8 mouse cellular contexts compared by ENCODE assay signal in genomic region chr11:119391386-119392000, GRCm38 (mm10). TPM values are rescaled to one million over a fixed set of nuclear protein-coding genes. Genes with fewer than 3 reads are reported as not detected.
DNase-seq lines count a peak whose midpoint lies in the region; ATAC-seq and TF ChIP-seq lines count a peak whose summit lies in the region.

No protein-coding gene starts in this region.

- peaks cover 32% of the 10 kb centered on the region for H3K4me1 ChIP-seq in bone marrow macrophage, adult 2 months (ENCODE audit: control insufficient read depth, insufficient read depth, low read length)
- peaks cover 60% of the 10 kb centered on the region for H3K4me1 ChIP-seq in liver, embryonic 13.5 days (replicated peaks)
- H3K4me1 ChIP-seq in forebrain, postnatal 0 days (ENCODE audit: insufficient read depth): no peaks in the 10 kb centered on the region

- H3K36me3 ChIP-seq in liver, embryonic 13.5 days: peaks cover 6% of the 10 kb centered on the region
- H3K36me3 ChIP-seq in forebrain, postnatal 0 days (ENCODE audit: insufficient read depth): no peaks in the 10 kb centered on the region

- intact Hi-C loops in gastrocnemius, postnatal 14 days (cut with DNase I; ENCODE audit: low total_unique reads): no loop called here

- H3K9me3 ChIP-seq in liver, embryonic 13.5 days (replicated peaks): no peaks in the 10 kb centered on the region
- no peaks in the 10 kb centered on the region for H3K9me3 ChIP-seq in forebrain, postnatal 0 days (ENCODE audit: low read length)

- DNase-seq in heart, adult 18-20 months: peak; percentile 17 to 26
- no peak for DNase-seq in heart, adult 9 months (ENCODE audit: low spot score in 2 of 2)
- peak; percentile 42 for DNase-seq in 3T3-L1 (ENCODE audit: low read depth, low spot score)
- DNase-seq in liver, embryonic 13.5 days: peak; percentile 40
- DNase-seq in right cerebral cortex, postnatal 36 days (ENCODE audit: low spot score in 2 of 2): no peak
- DNase-seq in gastrocnemius, postnatal 14 days: no peak
- DNase-seq in forebrain, postnatal 0 days: no peak

- 16% methylated on average over 7 of the region's 7 CpGs for WGBS in liver, embryonic 13.5 days (ENCODE audit: insufficient replicate concordance)
- WGBS in forebrain, postnatal 0 days: 44% methylated on average over 7 of the region's 7 CpGs

- H3K4me3 ChIP-seq in bone marrow macrophage, adult 2 months (ENCODE audit: insufficient read depth, low read length): peak overlapping the region; percentile 85
- H3K4me3 ChIP-seq in liver, embryonic 13.5 days (replicated peaks): peak overlapping the region; percentile 81
- no peak overlapping the region for H3K4me3 ChIP-seq in forebrain, postnatal 0 days (ENCODE audit: low read depth, low read length)

- TF ChIP-seq CTCF in bone marrow macrophage, adult 2 months (IDR thresholded peaks at IDR 0.05; ENCODE audit: low read depth, low read length): no peak
- TF ChIP-seq CTCF in forebrain, postnatal 0 days (IDR thresholded peaks at IDR 0.05; ENCODE audit: low read depth): no peak

- peak overlapping the region; percentile 90 for H3K27ac ChIP-seq in bone marrow macrophage, adult 2 months (ENCODE audit: insufficient read depth, low read depth, low read length)
- H3K27ac ChIP-seq in liver, embryonic 13.5 days: peak overlapping the region; percentile 80
- no peak overlapping the region for H3K27ac ChIP-seq in forebrain, postnatal 0 days (ENCODE audit: low read depth, low read length)

- H3K4me2 ChIP-seq in liver, embryonic 13.5 days: peak overlapping the region; percentile 95
- H3K4me2 ChIP-seq in forebrain, postnatal 0 days (ENCODE audit: low read depth): no peak overlapping the region

- peak overlapping the region; percentile 82 for H3K9ac ChIP-seq in liver, embryonic 13.5 days
- no peak overlapping the region for H3K9ac ChIP-seq in forebrain, postnatal 0 days

- no peak for TF ChIP-seq POLR2A in bone marrow macrophage, adult 2 months (IDR thresholded peaks at IDR 0.05; ENCODE audit: borderline replicate concordance, low read depth, low read length)

- peaks cover 35% of the 10 kb centered on the region for H3K27me3 ChIP-seq in liver, embryonic 13.5 days
- H3K27me3 ChIP-seq in forebrain, postnatal 0 days (ENCODE audit: insufficient read depth, low read length): peaks cover 14% of the 10 kb centered on the region

- peak; percentile 47 for ATAC-seq in liver, embryonic 13.5 days (ENCODE audit: low read depth)
- ATAC-seq in forebrain, postnatal 0 days: no peak

RNA-seq across cellular contexts. Expression of gene Rnf213, which starts 1.4 kb away (rescaled TPM):
- total RNA-seq in heart, adult 18-20 months (2021): 10 to 100 TPM; 14.6 to 15.2 TPM
- 181 and 187 TPM in 2 replicates for polyA plus RNA-seq in bone marrow macrophage, adult 2 months (2012; ENCODE audit: insufficient read depth, insufficient read length, missing spikeins)
- polyA plus RNA-seq in liver, embryonic 13.5 days (2015; fragmentation: Nextera tagmentation; extraction: Ambion mirVana): 3.1 and 3.2 TPM in 2 replicates
- 1 to 10 TPM; 5.4 to 7.4 TPM for total RNA-seq in gastrocnemius, postnatal 14 days (2021)
- 5.1 and 8.6 TPM in 2 replicates for total RNA-seq in forebrain, postnatal 0 days (2014; rRNA removed)
- polyA plus RNA-seq in forebrain, postnatal 0 days (2015; fragmentation: Nextera tagmentation; extraction: Ambion mirVana): 0.78 and 1.1 TPM in 2 replicates

RNA-seq across cellular contexts. Expression of gene Slc26a11, which starts 36.1 kb away (rescaled TPM):
- total RNA-seq in heart, adult 18-20 months (2021): 1 to 10 TPM; 3.1 TPM
- 50.6 and 63.4 TPM in 2 replicates for polyA plus RNA-seq in bone marrow macrophage, adult 2 months (2012; ENCODE audit: insufficient read depth, insufficient read length, missing spikeins)
- 1.4 and 1.8 TPM in 2 replicates for polyA plus RNA-seq in liver, embryonic 13.5 days (2015; fragmentation: Nextera tagmentation; extraction: Ambion mirVana)
- 1 to 10 TPM; 2.7 to 2.9 TPM for total RNA-seq in gastrocnemius, postnatal 14 days (2021)
- 3.8 and 4.8 TPM in 2 replicates for total RNA-seq in forebrain, postnatal 0 days (2014; rRNA removed)
- polyA plus RNA-seq in forebrain, postnatal 0 days (2015; fragmentation: Nextera tagmentation; extraction: Ambion mirVana): 2.2 and 3.6 TPM in 2 replicates

RNA-seq across cellular contexts. Expression of gene Sgsh, which starts 36.2 kb away (rescaled TPM):
- 1 to 10 TPM; 4.8 to 5.6 TPM for total RNA-seq in heart, adult 18-20 months (2021)
- polyA plus RNA-seq in bone marrow macrophage, adult 2 months (2012; ENCODE audit: insufficient read depth, insufficient read length, missing spikeins): 39.6 and 41.9 TPM in 2 replicates
- 2.2 and 2.7 TPM in 2 replicates for polyA plus RNA-seq in liver, embryonic 13.5 days (2015; fragmentation: Nextera tagmentation; extraction: Ambion mirVana)
- total RNA-seq in gastrocnemius, postnatal 14 days (2021): 1 to 10 TPM; 3.2 to 4.5 TPM
- 4.7 and 8.8 TPM in 2 replicates for total RNA-seq in forebrain, postnatal 0 days (2014; rRNA removed)
- polyA plus RNA-seq in forebrain, postnatal 0 days (2015; fragmentation: Nextera tagmentation; extraction: Ambion mirVana): 2.4 and 5.0 TPM in 2 replicates

Comparison
In these comparisons a context has a peak if more than half of its experiments do, and no peak if none do; other contexts are left out.
1. DNase-seq: peak in heart, adult 18-20 months (2 of 2), 3T3-L1 (single experiment) and liver, embryonic 13.5 days (single experiment); none in heart, adult 9 months (0 of 2), right cerebral cortex, postnatal 36 days (0 of 2), gastrocnemius, postnatal 14 days (single experiment) and forebrain, postnatal 0 days (single experiment).